Mouse (Mus musculus) lung, postnatal 0 days (tissue): Measurements from ENCODE around the gene Gm7029.
"Not testable (repeated sequence)": the region's sequence is repeated elsewhere in the genome, so short reads cannot be mapped to it uniquely, and the experiment has no call there.

ENCODE experiments used
- CTCF ChIP-seq: IDR thresholded peaks from 2 replicates; pipeline ENCODE4 v1.5.1; 2016; ENCODE audit warnings: antibody characterized with exemption, mild to moderate bottlenecking
- EP300 ChIP-seq: IDR thresholded peaks from 2 replicates; pipeline ENCODE4 v1.6.1; 2016; ENCODE audit warnings: antibody characterized with exemption, mild to moderate bottlenecking, control low read depth

DNA sequence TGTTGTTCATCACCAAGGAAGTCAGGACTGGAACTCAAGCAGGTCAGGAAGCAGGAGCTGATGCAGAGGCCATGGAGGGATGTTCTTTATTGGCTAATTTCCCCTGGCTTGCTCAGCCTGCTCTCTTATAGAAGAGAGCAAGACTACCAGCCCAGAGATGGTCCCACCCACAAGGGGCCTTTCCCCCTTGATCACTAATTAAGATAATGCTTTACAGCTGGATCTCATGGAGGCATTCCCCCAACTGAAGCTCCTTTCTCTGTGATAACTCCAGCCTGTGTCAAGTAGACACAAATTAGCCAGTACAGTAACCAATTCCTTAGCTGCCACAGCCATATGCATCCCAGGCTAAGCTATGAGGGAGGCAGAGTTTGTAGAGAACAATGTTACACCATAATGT is 14.6 kb downstream of the Gm7029 start:
- not testable (repeated sequence) for TF ChIP-seq EP300, CTCF
